Comparison of ENCODE assay signal across 9 mouse cellular contexts in the genomic region with DNA sequence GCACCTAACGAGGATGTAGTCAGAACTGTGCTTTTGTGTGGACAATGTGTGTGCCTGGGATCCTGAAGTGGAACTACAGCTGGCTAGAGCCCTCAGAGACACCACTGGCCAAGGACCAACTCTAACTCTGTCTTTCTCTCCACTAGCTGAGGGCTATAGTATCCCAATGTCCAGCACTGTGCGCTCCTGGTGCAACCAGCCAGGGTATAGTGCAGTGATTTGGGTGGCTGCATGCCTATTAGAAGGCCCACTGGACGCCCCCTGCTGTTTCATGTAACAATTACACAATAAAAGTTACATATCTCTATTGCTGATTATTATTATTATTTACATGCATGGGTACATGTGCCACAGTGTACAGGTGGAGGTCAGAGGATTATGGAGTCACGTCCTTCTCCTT. TPM values are rescaled to one million over a fixed set of nuclear protein-coding genes. Genes with fewer than 3 reads are reported as not detected.
DNase-seq lines count a peak whose midpoint lies in the region; ATAC-seq and TF ChIP-seq lines count a peak whose summit lies in the region.
"Had no signal": no experiment of that assay in that cellular context is flagged by ENCODE, and none has a peak within 500 bp of the region (broad histone marks: within the 10 kb centered on the region; RNA-seq: fewer than 3 reads in every experiment).

No protein-coding gene starts in this region.

- WGBS in heart, postnatal 0 days, result 43% methylated on average over 4 of the region's 4 CpGs
- WGBS in forebrain, embryonic 15.5 days, result 60% methylated on average over 4 of the region's 4 CpGs

- H3K9me3 ChIP-seq in heart, postnatal 0 days (replicated peaks; ENCODE audit: control insufficient read depth, low read length), result no peaks in the 10 kb centered on the region
- no peaks in the 10 kb centered on the region for H3K9me3 ChIP-seq in forebrain, embryonic 15.5 days
- H3K9me3 ChIP-seq: stomach, embryonic 15.5 days had no signal

- no peak overlapping the region for H3K27ac ChIP-seq in heart, postnatal 0 days (ENCODE audit: low read depth)
- no peak overlapping the region for H3K27ac ChIP-seq in forebrain, embryonic 15.5 days (replicated peaks)
- H3K27ac ChIP-seq: stomach, embryonic 15.5 days had no signal

- peak; percentile 49 for DNase-seq in heart, postnatal 0 days (ENCODE audit: low spot score)
- no peak for DNase-seq in heart, postnatal 25 days (ENCODE audit: low spot score)
- DNase-seq in urinary bladder, postnatal 14 days (ENCODE audit: low spot score), result peak; percentile 41
- no peak for DNase-seq in urinary bladder, postnatal 4 days (ENCODE audit: low spot score in 2 of 2)
- DNase-seq in cerebellum, postnatal 10 days, result peak; percentile 63 to 78
- DNase-seq in lung, adult 18-20 months, result peak; percentile 24 to 51

- ATAC-seq in heart, postnatal 0 days (ENCODE audit: insufficient read depth, low read depth), result no peak
- ATAC-seq in activated CD4-positive, CD25-positive, alpha-beta regulatory T cell, adult 4 months, result no peak
- no peak for ATAC-seq in forebrain, embryonic 15.5 days (replicated peaks)

- H3K4me3 ChIP-seq in heart, postnatal 0 days (ENCODE audit: low read depth, low read length), result no peak overlapping the region
- H3K4me3 ChIP-seq in forebrain, embryonic 15.5 days, result no peak overlapping the region
- H3K4me3 ChIP-seq: stomach, embryonic 15.5 days had no signal

- H3K36me3 ChIP-seq in heart, postnatal 0 days (replicated peaks; ENCODE audit: control insufficient read depth, insufficient read depth, low read length), result no peaks in the 10 kb centered on the region
- no peaks in the 10 kb centered on the region; the same call in 1 of the 2 replicates for H3K36me3 ChIP-seq in forebrain, embryonic 15.5 days
- H3K36me3 ChIP-seq: stomach, embryonic 15.5 days had no signal

- TF ChIP-seq EP300 in heart, postnatal 0 days (IDR thresholded peaks at IDR 0.05; ENCODE audit: low read depth), result no peak

- TF ChIP-seq CTCF in heart, postnatal 0 days (IDR thresholded peaks at IDR 0.05; ENCODE audit: low read depth), result peak; percentile 68

- intact Hi-C loops in heart, postnatal 25 days (cut with DNase I), result no loop called here

- no peak overlapping the region for H3K9ac ChIP-seq in heart, postnatal 0 days (replicated peaks; ENCODE audit: low read depth, low read length)
- H3K9ac ChIP-seq in forebrain, embryonic 15.5 days (replicated peaks), result no peak overlapping the region
- H3K9ac ChIP-seq: stomach, embryonic 15.5 days had no signal

- no peak overlapping the region for H3K4me2 ChIP-seq in heart, postnatal 0 days (ENCODE audit: low read depth, low read length)
- H3K4me2 ChIP-seq in forebrain, embryonic 15.5 days (replicated peaks), result no peak overlapping the region
- H3K4me2 ChIP-seq: stomach, embryonic 15.5 days had no signal

- peaks cover 12% of the 10 kb centered on the region; the same call in 1 of the 2 replicates for H3K4me1 ChIP-seq in heart, postnatal 0 days (ENCODE audit: control insufficient read depth, insufficient read depth)
- peaks cover 40% of the 10 kb centered on the region for H3K4me1 ChIP-seq in forebrain, embryonic 15.5 days

- no peaks in the 10 kb centered on the region for H3K27me3 ChIP-seq in heart, postnatal 0 days (ENCODE audit: control insufficient read depth, insufficient read depth, low read length)
- H3K27me3 ChIP-seq in forebrain, embryonic 15.5 days, result no peaks in the 10 kb centered on the region
- H3K27me3 ChIP-seq: stomach, embryonic 15.5 days had no signal

RNA-seq across cellular contexts. Expression of gene Ss18l1, which starts 3.0 kb away (rescaled TPM):
- 3.3 and 5.3 TPM in 2 replicates for total RNA-seq in heart, postnatal 0 days (2014; rRNA removed; ENCODE audit: low replicate concordance)
- 2.2 and 2.3 TPM in 2 replicates for polyA plus RNA-seq in heart, postnatal 0 days (2015; fragmentation: Nextera tagmentation; extraction: Ambion mirVana)
- total RNA-seq in heart, postnatal 25 days (2021), result 1 to 10 TPM; 2.2 to 2.3 TPM
- under 1 TPM; 0.87 to 0.99 TPM for polyA plus RNA-seq in activated CD4-positive, CD25-positive, alpha-beta regulatory T cell, adult 4 months (2017; shearing (Covaris generic))
- 57.5 and 59.5 TPM in 2 replicates for polyA plus RNA-seq in forebrain, embryonic 15.5 days (2015; fragmentation: Nextera tagmentation; extraction: Ambion mirVana)

RNA-seq across cellular contexts. Expression of gene Psma7, which starts 3.0 kb away (rescaled TPM):
- 163 and 234 TPM in 2 replicates for total RNA-seq in heart, postnatal 0 days (2014; rRNA removed; ENCODE audit: low replicate concordance)
- polyA plus RNA-seq in heart, postnatal 0 days (2015; fragmentation: Nextera tagmentation; extraction: Ambion mirVana), result 457 and 460 TPM in 2 replicates
- 100 to 1,000 TPM; 155 to 163 TPM for total RNA-seq in heart, postnatal 25 days (2021)
- polyA plus RNA-seq in activated CD4-positive, CD25-positive, alpha-beta regulatory T cell, adult 4 months (2017; shearing (Covaris generic)), result 100 to 1,000 TPM; 466 to 511 TPM
- polyA plus RNA-seq in forebrain, embryonic 15.5 days (2015; fragmentation: Nextera tagmentation; extraction: Ambion mirVana), result 541 and 580 TPM in 2 replicates

RNA-seq across cellular contexts. Expression of gene Lsm14b, which starts 20.5 kb away (rescaled TPM):
- 32.5 and 36.0 TPM in 2 replicates for total RNA-seq in heart, postnatal 0 days (2014; rRNA removed; ENCODE audit: low replicate concordance)
- polyA plus RNA-seq in heart, postnatal 0 days (2015; fragmentation: Nextera tagmentation; extraction: Ambion mirVana), result 5.7 and 6.1 TPM in 2 replicates
- total RNA-seq in heart, postnatal 25 days (2021), result 10 to 100 TPM; 59.2 to 63.1 TPM
- polyA plus RNA-seq in activated CD4-positive, CD25-positive, alpha-beta regulatory T cell, adult 4 months (2017; shearing (Covaris generic)), result 1 to 10 TPM; 3.3 to 4.1 TPM
- 20.6 and 23.6 TPM in 2 replicates for polyA plus RNA-seq in forebrain, embryonic 15.5 days (2015; fragmentation: Nextera tagmentation; extraction: Ambion mirVana)

RNA-seq across cellular contexts. Expression of gene Mtg2, which starts 25.1 kb away (rescaled TPM):
- total RNA-seq in heart, postnatal 0 days (2014; rRNA removed; ENCODE audit: low replicate concordance), result 15.7 and 33.9 TPM in 2 replicates
- polyA plus RNA-seq in heart, postnatal 0 days (2015; fragmentation: Nextera tagmentation; extraction: Ambion mirVana), result 21.3 and 22.9 TPM in 2 replicates
- total RNA-seq in heart, postnatal 25 days (2021), result 10 to 100 TPM; 23.0 to 27.4 TPM
- polyA plus RNA-seq in activated CD4-positive, CD25-positive, alpha-beta regulatory T cell, adult 4 months (2017; shearing (Covaris generic)), result 10 to 100 TPM; 27.0 to 39.1 TPM
- 35.6 and 38.5 TPM in 2 replicates for polyA plus RNA-seq in forebrain, embryonic 15.5 days (2015; fragmentation: Nextera tagmentation; extraction: Ambion mirVana)

RNA-seq across cellular contexts. Expression of gene Hrh3, which starts 59.0 kb away (rescaled TPM):
- total RNA-seq in heart, postnatal 0 days (2014; rRNA removed; ENCODE audit: low replicate concordance), result not detected in 2 replicates
- not detected in 2 replicates for polyA plus RNA-seq in heart, postnatal 0 days (2015; fragmentation: Nextera tagmentation; extraction: Ambion mirVana)
- not detected for total RNA-seq in heart, postnatal 25 days (2021)
- not detected for polyA plus RNA-seq in activated CD4-positive, CD25-positive, alpha-beta regulatory T cell, adult 4 months (2017; shearing (Covaris generic))
- polyA plus RNA-seq in forebrain, embryonic 15.5 days (2015; fragmentation: Nextera tagmentation; extraction: Ambion mirVana), result 2.3 and 2.7 TPM in 2 replicates

Comparison
In these comparisons a context has a peak if more than half of its experiments do, and no peak if none do; other contexts are left out.
1. DNase-seq: peak in heart, postnatal 0 days (single experiment), urinary bladder, postnatal 14 days (single experiment), cerebellum, postnatal 10 days (2 of 2) and lung, adult 18-20 months (2 of 2); none in heart, postnatal 25 days (single experiment) and urinary bladder, postnatal 4 days (0 of 2).
2. RNA of gene Ss18l1, which starts 3.0 kb away (polyA plus RNA-seq): 57.5 to 59.5 TPM in forebrain, embryonic 15.5 days; 2.2 to 2.3 TPM in heart, postnatal 0 days and 0.87 to 0.99 TPM in activated CD4-positive, CD25-positive, alpha-beta regulatory T cell, adult 4 months; every median in the first group is over 10 times any median in the second.